Mouse (Mus musculus): ENCODE measurements around the gene Rab11fip4.

- TF ChIP-seq POLR2A (IDR thresholded peaks at IDR 0.05; ENCODE audit: low read depth, low read length) (no peak), CTCF (conservative IDR thresholded peaks at IDR 0.05; ENCODE audit: insufficient read depth, insufficient read length, low read depth, low read length) (no peak)
These were observed 123.7 kb downstream of the Rab11fip4 start for GRCm38 (mm10) chr11:79714743-79715110.
